Mouse (Mus musculus) gastrocnemius, postnatal 10 days (tissue): ENCODE results near the gene Ubac2. TPM values are rescaled to one million over a fixed set of nuclear protein-coding genes. Genes with fewer than 3 reads are reported as not detected.

ENCODE experiments used
- DNase-seq: peaks from one replicate; pipeline ENCODE4 v3.0.0; 2021; ENCODE audit warnings: mixed read lengths
- total RNA-seq, 2 experiments: library from RNA; stranded (reverse); gene quantifications; 2 replicates each; pipeline ENCODE4 v1.2.3; 2021

The Ubac2 gene
- total RNA-seq, 2 experiments from 2014 or later, result 23.1 to 23.7 TPM

- DNase-seq, result no peak
These were observed 73.1 kb downstream of the Ubac2 start for GRCm38 (mm10) chr14:121951399-121952045.

DNA sequence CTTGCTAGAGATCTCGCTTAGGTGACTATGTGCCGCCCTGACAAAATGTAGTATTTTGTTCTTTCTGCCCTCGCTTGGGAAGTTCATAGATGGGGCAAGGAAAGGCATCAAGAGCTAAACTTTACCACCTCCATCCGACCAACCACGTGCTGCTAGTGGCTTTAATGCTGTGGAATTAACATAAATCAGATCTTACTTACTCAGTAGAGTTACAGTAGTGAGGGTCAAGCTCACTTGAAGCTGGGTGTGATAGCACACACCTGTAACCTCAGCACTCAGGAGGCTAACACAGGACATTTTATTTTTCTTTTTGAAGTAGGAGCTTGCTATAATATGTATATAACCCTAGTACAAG lies 73.6 kb downstream of the Ubac2 start:
- no peak for DNase-seq

DNA sequence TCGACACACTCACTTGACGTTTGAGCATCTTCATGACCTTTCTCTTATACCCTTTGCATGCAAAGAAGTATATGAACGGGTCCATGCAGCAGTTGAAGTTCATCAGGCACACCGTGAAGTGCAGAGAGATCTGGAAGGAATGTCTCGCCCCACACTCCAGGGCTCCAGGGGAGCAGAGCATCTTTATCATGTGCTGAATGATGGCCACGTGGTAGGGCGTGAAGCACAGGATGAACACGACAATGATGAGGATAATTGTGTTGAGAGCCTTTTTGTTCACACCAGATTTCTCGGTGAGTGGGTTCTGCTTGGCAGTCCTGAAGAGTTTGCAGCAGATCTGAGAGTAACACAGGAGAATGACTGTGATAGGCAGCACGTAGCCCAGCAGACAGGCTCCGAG lies 75.7 kb downstream of the Ubac2 start:
- DNase-seq, result no peak

- DNase-seq, result no peak
These were observed 76.2 kb downstream of the Ubac2 start for GRCm38 (mm10) chr14:121954608-121955007.

DNA sequence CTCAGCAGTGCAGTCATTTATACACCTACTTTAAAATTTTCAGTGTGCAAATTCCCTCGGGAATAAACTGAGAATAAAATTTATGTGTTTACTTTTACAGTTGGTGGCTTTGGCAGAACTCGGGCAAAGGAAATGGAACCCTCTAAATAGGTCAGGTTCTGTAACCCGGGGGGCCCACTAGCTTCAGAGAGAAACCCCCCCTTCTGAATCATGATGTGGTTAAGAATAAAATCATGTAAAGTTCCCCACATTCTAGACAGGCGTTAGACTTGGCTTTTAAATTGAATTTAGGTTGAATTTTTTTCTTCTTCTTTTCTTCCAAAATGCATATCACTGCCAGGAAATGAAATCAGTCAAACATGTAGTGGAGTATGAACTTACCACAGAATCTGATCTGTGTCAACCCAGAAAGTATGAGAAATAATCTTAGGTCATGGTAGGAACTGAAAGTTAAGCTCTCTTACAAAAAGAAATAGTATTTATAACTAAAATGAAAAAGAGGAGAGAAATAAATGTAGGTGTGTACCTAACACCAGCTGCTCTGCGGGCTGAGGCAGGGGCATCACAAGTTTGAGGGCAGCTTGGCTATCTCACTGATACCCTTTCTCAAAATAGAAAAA lies 76.9 kb downstream of the Ubac2 start:
- DNase-seq, result no peak

DNA sequence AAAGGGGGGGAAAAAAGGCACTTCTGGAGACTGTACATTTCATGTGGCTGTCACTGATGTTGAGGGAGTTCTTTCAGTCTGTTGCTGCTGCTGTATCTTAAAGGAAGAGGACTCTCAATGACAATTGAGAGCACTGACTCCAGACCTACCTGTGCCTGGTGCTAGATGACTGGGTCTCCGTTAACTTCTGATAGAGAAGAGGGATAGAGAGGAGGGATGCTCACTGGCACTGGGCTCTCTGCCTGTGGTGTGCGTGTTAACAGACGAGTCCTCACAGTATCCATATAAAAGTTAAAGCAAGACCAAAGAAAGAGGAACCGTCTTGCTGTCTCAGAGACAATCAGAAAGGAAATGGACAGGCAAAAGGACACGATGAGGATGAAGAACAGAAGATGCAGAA lies 77.9 kb downstream of the Ubac2 start:
- no peak for DNase-seq

DNA sequence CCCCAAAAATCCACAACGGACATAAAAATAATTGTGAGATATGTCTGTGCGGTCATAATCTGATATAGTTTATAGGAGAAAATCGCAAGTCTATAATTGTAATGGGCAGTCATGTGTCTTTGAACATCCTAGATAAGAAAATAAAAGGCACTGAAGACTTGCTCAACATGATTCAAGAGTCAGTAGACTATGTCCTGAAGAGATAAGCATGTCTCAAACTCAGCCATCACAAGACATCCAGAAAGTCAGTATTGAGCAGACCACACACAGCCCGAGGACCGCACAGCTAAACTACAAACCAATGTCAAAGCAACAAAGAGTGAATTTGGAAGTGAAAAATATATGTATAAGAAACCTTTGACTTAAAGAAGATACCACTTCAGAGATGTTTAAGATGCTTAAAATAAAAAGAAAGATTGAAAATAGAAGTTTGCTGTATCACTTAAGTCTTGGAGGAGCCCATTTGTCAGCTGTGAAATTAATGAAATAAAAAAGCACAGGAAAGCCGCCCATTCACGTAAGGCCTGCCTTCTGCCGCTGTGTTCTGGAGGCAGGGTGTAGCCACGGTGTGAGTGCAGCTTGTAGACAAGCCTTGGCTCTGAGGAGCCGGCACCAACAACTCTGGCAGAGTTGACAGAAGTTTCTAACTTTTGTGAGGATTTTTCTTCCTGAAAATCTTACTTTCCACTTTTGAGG lies 78.9 kb downstream of the Ubac2 start:
- no peak for DNase-seq

- no peak for DNase-seq
These were observed 79.8 kb downstream of the Ubac2 start for GRCm38 (mm10) chr14:121958041-121958750.

- peak; percentile 8 for DNase-seq
These were observed 80.5 kb downstream of the Ubac2 start for GRCm38 (mm10) chr14:121958751-121959537.

DNA sequence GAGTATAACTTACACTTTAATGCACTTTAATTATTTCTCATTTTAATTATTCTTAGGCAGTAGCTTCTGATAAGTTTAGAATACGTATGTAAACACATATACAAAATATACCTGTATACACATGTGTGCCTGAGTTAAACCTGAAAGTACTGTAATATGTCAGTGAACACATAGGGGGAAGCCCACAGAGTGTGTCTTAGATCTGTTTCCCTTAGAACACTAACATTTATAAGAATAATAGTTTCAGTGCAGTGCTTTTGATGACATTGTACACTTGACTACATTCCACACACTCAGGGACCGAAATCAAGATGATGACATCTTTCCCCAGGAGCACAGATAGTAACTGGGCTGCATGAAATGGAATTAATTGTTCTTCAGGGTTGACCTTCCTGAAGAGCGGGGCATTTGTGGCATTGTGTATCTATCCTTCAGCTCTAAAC lies 81.1 kb downstream of the Ubac2 start:
- DNase-seq, result no peak

GRCm38 (mm10) chr14:121960031-121960430 lies 81.6 kb downstream of the Ubac2 start:
- DNase-seq, result no peak

- DNase-seq, result no peak
These were observed 82.1 kb downstream of the Ubac2 start for GRCm38 (mm10) chr14:121960531-121960930.

DNA sequence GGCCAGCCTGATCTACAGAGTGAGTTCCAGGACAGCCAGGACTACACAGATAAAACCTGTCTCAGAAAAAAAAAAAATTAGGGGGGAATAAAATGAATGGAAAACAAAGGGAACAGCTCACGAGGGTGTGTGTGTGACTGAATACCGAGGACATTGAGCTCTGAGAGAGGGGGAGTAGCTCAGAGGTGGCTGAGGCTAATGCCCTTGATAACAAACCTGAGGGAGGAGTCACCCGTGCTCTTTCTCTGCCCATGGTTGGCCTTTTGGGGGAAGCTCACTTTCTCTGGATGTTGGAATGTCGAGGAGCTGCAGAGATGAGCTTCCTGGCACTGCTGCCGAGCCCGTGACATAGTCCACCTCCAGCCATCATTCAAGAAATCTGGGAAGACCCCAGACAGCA lies 82.6 kb downstream of the Ubac2 start:
- no peak for DNase-seq

GRCm38 (mm10) chr14:121961496-121962127 lies 83.2 kb downstream of the Ubac2 start:
- no peak for DNase-seq

DNA sequence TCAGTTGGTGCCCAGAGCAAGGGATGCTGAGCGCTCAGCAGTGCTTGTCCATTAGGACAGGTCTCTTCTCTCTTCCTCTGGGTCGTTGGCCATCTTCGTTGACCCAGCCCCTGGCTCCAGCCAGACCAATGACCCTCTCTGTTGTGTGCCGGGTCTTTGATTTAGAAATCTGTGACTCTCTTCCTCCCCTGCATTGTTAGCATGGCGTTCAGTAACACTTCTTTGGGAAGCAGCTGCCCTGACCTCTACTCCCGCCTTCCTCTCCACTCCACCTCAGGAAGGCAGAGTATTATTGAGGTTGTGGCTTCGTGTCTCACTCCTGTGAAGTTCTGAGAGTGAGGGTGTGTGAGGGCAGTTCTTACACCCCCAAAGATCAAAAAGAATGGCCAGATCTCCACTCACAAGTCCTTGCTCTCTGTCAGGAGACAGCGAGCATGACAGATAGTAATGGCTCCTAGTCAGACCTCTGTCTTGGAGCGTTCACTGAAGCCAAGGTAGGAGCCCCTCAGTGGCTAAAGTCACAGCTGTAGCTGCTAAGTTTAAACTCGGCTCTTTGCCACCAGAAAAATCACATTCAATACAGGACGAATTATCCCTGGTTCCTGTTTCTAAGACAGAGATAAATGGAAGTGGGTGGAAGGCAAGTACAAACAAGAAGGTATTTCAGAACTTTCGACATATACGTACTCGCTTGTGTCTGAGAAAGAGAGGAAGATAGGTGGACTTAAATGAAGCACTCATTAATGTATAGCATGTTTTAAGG lies 83.9 kb downstream of the Ubac2 start:
- no peak for DNase-seq

DNA sequence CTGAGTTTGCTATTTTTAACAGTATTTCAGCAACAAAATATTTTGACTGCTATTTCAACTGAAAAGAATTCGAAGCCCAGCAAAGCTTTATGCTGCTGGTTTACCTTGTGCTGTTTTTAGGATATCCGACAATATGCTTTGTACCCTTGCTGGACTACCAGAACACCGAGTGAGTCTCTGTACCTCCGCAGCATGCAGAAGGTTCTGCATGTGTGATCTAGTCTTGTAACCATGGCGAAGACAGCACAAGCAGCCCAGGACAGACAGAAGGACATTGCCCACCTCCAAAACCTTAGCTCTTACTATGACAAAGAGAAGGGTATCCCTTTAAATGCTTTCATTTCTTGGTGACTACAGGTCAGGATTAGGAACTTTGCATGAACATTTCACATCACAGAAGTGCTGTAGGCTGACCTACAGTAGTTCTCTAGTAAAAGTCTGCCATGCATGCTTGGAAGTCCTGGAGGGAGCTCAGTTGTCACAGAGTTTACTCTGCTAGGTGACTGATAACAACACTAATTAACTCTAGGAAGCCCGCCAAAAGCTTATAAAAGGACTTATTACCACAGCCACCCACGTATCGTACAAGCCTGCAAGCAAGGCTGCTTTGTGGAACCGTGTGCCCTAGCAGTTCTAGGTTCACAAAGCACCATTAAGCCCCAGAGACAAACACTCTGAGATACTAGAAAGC lies 85.0 kb downstream of the Ubac2 start:
- DNase-seq, result no peak

DNA sequence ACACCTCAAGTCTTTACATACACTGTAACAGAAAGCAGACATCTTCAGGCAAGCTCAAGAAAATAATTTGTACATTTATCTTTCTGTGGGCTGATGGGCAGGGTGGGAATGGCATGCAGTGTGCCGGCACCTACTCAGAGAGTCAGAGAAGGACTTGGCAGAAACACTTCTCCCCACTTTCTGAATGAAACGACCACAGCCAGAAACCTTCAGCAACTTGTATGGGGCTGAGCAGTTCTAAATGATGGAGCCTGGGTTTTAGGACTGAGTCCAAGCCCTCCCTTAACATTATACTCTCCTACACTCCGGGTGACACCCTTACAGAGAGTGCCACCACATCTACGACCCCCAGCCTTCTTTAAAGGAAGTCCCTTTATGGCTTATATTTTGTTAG lies 85.5 kb downstream of the Ubac2 start:
- no peak for DNase-seq

GRCm38 (mm10) chr14:121964990-121965389 lies 86.6 kb downstream of the Ubac2 start, which contains the start of gene Gpr183:
Gene Gpr183 (minus strand): TSS chr14:121965195.
- DNase-seq, result no peak

DNA sequence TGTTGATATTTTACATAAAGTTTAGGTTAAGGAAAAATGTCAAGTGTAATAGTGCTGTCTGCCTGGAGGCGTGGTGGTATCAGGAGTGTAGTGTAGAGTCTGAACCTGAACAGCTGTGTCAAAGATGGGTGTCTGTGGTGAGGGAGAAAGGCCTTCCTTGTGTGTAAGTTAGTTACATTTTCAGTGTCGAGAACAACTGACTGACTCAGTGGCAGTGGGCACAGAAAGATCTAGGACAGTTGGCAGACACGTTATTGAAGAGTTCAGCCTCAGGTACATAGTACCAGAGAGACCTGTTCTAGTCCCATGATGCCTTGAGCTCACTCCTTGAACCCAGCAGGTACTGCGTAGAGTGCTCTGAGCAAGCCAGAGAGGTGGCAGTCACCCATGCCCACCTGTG lies 87.0 kb downstream of the Ubac2 start:
- DNase-seq, result no peak

DNA sequence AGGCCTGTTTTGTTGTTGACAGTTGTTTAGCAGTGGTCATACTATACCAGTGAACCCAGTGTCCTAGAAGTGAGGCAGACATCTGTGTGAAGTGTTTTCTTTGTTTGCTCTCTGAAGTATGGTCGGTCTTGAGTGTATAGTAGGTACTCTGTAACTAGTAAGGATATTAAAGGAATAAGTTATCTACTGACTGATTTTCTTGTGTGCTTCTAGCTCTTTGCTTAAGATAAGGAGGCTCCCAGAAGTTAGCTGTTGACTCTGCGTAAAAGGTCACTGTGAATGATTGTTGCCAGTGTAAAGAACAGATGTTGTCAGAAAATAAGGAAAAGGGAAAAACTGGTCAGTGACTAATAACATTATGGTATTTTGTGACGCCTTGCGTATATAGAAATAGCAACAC lies 88.7 kb downstream of the Ubac2 start:
- DNase-seq, result no peak
